Mouse (Mus musculus): Measurements from ENCODE around the gene Polr2l. TPM values are rescaled to one million over a fixed set of nuclear protein-coding genes. Genes with fewer than 3 reads are reported as not detected.

Gene Polr2l
- polyA plus RNA-seq, 2 experiments, result 24.6 to 52.4 TPM

DNA sequence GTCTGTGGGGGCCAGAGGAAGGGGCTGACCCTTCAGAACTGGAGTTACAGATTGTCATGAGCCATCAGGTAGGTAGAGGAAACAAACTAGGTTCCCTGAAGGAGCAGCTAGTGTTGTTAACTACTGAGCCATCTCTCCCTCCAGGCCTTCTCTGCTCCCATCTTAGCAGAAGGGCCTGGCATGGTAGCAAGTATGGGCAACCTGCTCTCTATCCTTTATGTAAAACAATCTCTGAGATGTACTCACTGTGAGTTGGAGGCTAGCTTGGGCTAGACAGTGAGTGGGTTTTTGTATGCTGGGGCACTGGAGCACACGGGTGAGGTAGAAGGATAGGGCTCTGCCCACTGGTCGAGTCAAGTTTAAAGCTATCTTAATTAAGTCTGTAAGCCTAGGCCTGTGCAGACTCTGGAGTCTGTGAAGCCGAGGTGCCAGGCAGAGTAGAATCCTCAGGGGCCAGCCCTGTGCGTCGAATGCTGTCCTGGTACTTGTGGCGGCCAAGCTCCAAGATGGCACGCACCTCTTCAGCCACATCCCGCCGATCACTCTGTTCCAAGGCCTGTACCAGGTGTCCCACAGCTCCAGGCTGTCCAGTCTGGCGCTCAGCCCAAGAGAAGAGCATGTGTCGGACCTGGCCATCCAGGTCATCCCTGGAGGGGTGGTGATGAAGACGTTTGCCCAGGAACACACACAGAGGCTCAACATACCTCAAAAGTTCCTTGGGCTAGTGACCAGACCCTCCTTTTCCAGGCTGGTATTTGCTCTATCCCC, 36.5 kb downstream of the Polr2l start:
- Histone ChIP-seq H3K9me3 (ENCODE audit: control insufficient read depth, low read length) (no peaks in the 10 kb centered on the region), H3K27me3 (ENCODE audit: control insufficient read depth, insufficient read depth, low read length) (no peaks in the 10 kb centered on the region), H3K36me3 (replicated peaks; ENCODE audit: control insufficient read depth, insufficient read depth, low read depth) (peaks cover 38% of the 10 kb centered on the region), H3K9ac (replicated peaks) (no peak overlapping the region), H3K4me1 (replicated peaks; ENCODE audit: control insufficient read depth in 2 of 2, insufficient read depth in 2 of 2, low read length in 1 of 2) (peaks cover 11 to 27% of the 10 kb centered on the region in 2 experiments), H3K4me3 (ENCODE audit: insufficient read depth in 1 of 2, low read depth in 2 of 2, low read length in 2 of 2) (no peak overlapping the region), H3K27ac (no peak overlapping the region), H3K4me2 (ENCODE audit: low read depth) (no peak overlapping the region)
- TF ChIP-seq EP300 (IDR thresholded peaks at IDR 0.05; ENCODE audit: low read depth), result no peak
- no peak for TF ChIP-seq CTCF (IDR thresholded peaks at IDR 0.05; ENCODE audit: low read depth)
- DNase-seq (ENCODE audit: low read depth in 3 of 3, low spot score in 3 of 3), result no peak
- no peak for ATAC-seq (ENCODE audit: insufficient read depth)
- 84% methylated on average over 12 of the region's 12 CpGs for WGBS (ENCODE audit: insufficient replicate concordance)

DNA sequence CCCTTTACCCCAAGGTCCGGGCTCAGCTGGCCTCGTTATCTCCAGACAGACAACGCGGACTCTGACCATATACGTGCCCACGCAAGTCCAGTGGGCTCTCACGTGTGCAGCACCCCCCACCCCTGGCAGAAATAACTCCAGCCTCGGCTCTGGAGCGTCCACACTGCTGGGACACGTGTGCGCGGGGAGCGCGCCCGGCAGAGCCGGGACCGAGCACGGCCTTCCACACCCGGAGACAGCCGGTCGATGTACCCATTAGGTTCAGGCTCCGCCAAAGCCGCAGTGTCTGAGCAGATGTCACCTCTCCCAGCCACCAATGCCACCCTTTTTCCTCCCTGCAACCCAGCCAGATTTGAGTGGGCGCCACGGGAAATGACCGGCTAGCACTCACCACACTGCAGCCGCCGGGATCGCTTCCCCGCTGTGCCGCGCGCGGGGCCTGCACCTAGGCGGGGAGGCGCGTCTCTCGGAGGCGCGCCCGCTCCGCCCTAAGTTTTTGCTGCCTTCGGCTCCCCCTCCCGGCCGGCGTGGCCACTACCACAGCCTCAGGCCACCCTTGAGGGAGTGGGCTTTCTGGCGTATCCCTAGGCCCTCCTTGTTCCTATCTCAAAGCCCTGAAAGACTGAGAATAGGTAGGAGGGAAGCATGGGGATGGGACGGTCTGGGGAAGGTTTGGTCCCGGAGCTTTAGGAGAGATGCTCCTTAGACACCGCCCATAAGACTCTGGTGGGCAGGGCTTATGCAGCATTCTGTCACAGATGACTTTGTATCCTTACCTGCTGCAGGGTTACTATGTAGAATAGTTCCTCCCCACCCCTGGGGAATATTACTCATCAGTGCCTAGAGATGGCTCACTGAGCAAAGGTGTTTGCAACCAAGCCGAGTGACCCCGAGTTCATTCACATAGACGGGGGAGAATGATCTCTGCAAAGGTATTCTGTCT, 37.5 kb downstream of the Polr2l start, which contains the start of gene Slc25a22:
TSS of gene Slc25a22 (minus strand) at position 715 of the 943 bp plus-strand sequence.
- H3K27me3 ChIP-seq (ENCODE audit: control insufficient read depth, insufficient read depth, low read length), result no peaks in the 10 kb centered on the region
- peak within 1 kb of the TSS; percentile 86 for H3K4me2 ChIP-seq (ENCODE audit: low read depth)
- DNase-seq (ENCODE audit: low read depth in 3 of 3, low spot score in 3 of 3) (peak in 1 of 3 experiments; percentile 53), ATAC-seq (ENCODE audit: insufficient read depth) (peak; percentile 75)
- no peak for TF ChIP-seq EP300 (IDR thresholded peaks at IDR 0.05; ENCODE audit: low read depth)
- peak; percentile 85 for TF ChIP-seq CTCF (IDR thresholded peaks at IDR 0.05; ENCODE audit: low read depth)
- H3K4me1 ChIP-seq (replicated peaks; ENCODE audit: control insufficient read depth in 2 of 2, insufficient read depth in 2 of 2, low read length in 1 of 2), result peaks cover 8 to 24% of the 10 kb centered on the region in 2 experiments
- H3K9ac ChIP-seq (replicated peaks), result peak within 1 kb of the TSS; percentile 46
- peaks cover 38% of the 10 kb centered on the region for H3K36me3 ChIP-seq (replicated peaks; ENCODE audit: control insufficient read depth, insufficient read depth, low read depth)
- no peak within 1 kb of the TSS; the same call in 1 of the 2 replicates for H3K27ac ChIP-seq
- WGBS (ENCODE audit: insufficient replicate concordance), result 7% methylated on average over 52 of the region's 53 CpGs
- H3K9me3 ChIP-seq (ENCODE audit: control insufficient read depth, low read length), result no peaks in the 10 kb centered on the region
- peak within 1 kb of the TSS; percentile 56 to 85 for H3K4me3 ChIP-seq (ENCODE audit: insufficient read depth in 1 of 2, low read depth in 2 of 2, low read length in 2 of 2)

DNA sequence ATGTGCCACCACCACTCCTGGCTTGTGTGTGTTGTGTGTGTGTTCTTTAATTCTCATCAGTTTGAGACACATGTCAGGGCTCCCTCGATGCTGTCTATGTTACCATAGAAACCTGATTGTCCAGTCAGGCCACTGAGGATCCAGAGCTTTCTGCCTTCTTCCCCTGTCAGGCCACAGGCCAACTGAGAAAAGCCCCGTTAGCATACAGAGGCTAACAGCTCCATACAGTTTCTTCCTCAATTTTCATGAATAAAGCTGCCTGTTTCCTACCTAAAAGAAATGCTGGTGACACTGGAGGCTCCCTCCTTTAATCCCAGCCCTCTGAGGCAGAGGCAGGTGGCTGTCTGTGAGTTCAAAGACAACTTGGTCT, 38.4 kb downstream of the Polr2l start:
- ATAC-seq (ENCODE audit: insufficient read depth) (no peak), DNase-seq (ENCODE audit: low read depth in 3 of 3, low spot score in 3 of 3) (no peak)
- no peak overlapping the region; the same call in 1 of the 2 replicates for H3K27ac ChIP-seq
- H3K9me3 ChIP-seq (ENCODE audit: control insufficient read depth, low read length), result no peaks in the 10 kb centered on the region
- H3K27me3 ChIP-seq (ENCODE audit: control insufficient read depth, insufficient read depth, low read length), result no peaks in the 10 kb centered on the region
- peak overlapping the region; percentile 86 for H3K4me2 ChIP-seq (ENCODE audit: low read depth)
- H3K4me3 ChIP-seq (ENCODE audit: insufficient read depth in 1 of 2, low read depth in 2 of 2, low read length in 2 of 2), result peak overlapping the region; percentile 56 to 85
- peaks cover 34% of the 10 kb centered on the region for H3K36me3 ChIP-seq (replicated peaks; ENCODE audit: control insufficient read depth, insufficient read depth, low read depth)
- H3K9ac ChIP-seq (replicated peaks), result peak overlapping the region; percentile 46
- TF ChIP-seq EP300 (IDR thresholded peaks at IDR 0.05; ENCODE audit: low read depth), result no peak
- peaks cover 8 to 24% of the 10 kb centered on the region in 2 experiments for H3K4me1 ChIP-seq (replicated peaks; ENCODE audit: control insufficient read depth in 2 of 2, insufficient read depth in 2 of 2, low read length in 1 of 2)
- 40% methylated on average over 2 of the region's 2 CpGs for WGBS (ENCODE audit: insufficient replicate concordance)

DNA sequence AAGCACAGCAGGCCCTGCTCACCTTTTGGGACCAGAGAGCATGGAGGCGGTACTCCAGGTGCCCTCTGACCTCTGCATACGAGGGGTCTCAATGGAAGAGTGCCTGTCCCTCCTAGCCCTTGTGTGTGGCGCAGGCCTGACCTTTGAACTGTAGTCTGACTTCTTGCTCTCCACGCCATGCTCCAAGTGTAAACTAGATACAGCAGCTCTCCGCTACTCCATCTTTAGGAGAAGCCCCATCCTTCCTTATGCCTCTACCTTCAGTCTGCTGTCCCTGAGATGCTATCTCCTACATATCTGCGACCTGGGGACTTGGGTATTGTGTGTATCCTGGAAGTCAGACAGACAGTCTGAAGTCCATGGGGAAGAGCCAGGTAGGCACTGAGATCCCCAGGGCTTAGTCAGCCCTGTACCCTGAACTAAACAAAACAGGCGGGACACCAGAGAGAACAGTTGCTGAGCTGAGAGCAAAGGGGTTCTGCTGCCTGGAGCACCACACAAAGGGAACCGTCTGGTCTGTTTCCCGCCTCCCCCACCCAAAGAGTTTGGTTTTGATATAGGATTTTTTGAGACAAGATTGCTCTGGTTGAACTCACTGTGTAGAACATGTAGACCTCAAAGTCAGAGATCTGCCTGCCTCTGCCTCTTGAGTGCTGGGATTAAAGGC, 38.9 kb downstream of the Polr2l start:
- Histone ChIP-seq H3K4me2 (ENCODE audit: low read depth) (peak overlapping the region; percentile 86), H3K27ac (0 out of 2 replicates have a peak overlapping the region, but pooled peaks have one; percentile 6), H3K9ac (replicated peaks) (no peak overlapping the region), H3K9me3 (ENCODE audit: control insufficient read depth, low read length) (no peaks in the 10 kb centered on the region), H3K4me3 (ENCODE audit: insufficient read depth in 1 of 2, low read depth in 2 of 2, low read length in 2 of 2) (peak overlapping the region in 1 of 2 experiments; percentile 34; a peak in 1 of 4 replicates), H3K36me3 (replicated peaks; ENCODE audit: control insufficient read depth, insufficient read depth, low read depth) (peaks cover 29% of the 10 kb centered on the region), H3K27me3 (ENCODE audit: control insufficient read depth, insufficient read depth, low read length) (no peaks in the 10 kb centered on the region), H3K4me1 (replicated peaks; ENCODE audit: control insufficient read depth in 2 of 2, insufficient read depth in 2 of 2, low read length in 1 of 2) (peaks cover 8 to 24% of the 10 kb centered on the region in 2 experiments)
- no peak for DNase-seq (ENCODE audit: low read depth in 3 of 3, low spot score in 3 of 3)
- ATAC-seq (ENCODE audit: insufficient read depth), result no peak
- TF ChIP-seq EP300 (IDR thresholded peaks at IDR 0.05; ENCODE audit: low read depth) (no peak), CTCF (IDR thresholded peaks at IDR 0.05; ENCODE audit: low read depth) (no peak)
- WGBS (ENCODE audit: insufficient replicate concordance), result 65% methylated on average over 9 of the region's 9 CpGs

Measured in liver, embryonic 14.5 days (tissue).